Mouse (Mus musculus) c-Kit-positive CD71-negative TER-119-negative erythroid progenitor cells, embryonic 14.5 days (primary cell): ENCODE data around the gene Parp8.

Source experiments
- DNase-seq: peaks from one replicate; pipeline ENCODE4 v3.0.0-alpha.2; 2013; ENCODE audit warnings: low read depth

The Parp8 gene

GRCm38 (mm10) chr13:117018676-117019075, 6.7 kb downstream of the Parp8 start:
- DNase-seq, result no peak

GRCm38 (mm10) chr13:117013516-117013915, 11.8 kb downstream of the Parp8 start:
- DNase-seq, result no peak

- no peak for DNase-seq
These were observed 13.3 kb downstream of the Parp8 start for GRCm38 (mm10) chr13:117012031-117012430.

GRCm38 (mm10) chr13:117010143-117010542, 15.2 kb downstream of the Parp8 start:
- DNase-seq, result no peak

- DNase-seq, result no peak
These were observed 17.0 kb downstream of the Parp8 start for GRCm38 (mm10) chr13:117008021-117009015.

- DNase-seq, result no peak
These were observed 17.8 kb downstream of the Parp8 start for GRCm38 (mm10) chr13:117007566-117007965.

- DNase-seq, result no peak
These were observed 18.7 kb downstream of the Parp8 start for GRCm38 (mm10) chr13:117006638-117007037.

GRCm38 (mm10) chr13:117000493-117000892, 24.8 kb downstream of the Parp8 start:
- no peak for DNase-seq

GRCm38 (mm10) chr13:116991560-116991959, 33.8 kb downstream of the Parp8 start:
- no peak for DNase-seq

GRCm38 (mm10) chr13:116990327-116990726, 35.0 kb downstream of the Parp8 start:
- DNase-seq, result no peak

- no peak for DNase-seq
These were observed 36.6 kb downstream of the Parp8 start for GRCm38 (mm10) chr13:116988706-116989105.

GRCm38 (mm10) chr13:116988208-116988607, 37.1 kb downstream of the Parp8 start:
- no peak for DNase-seq

- DNase-seq, result no peak
These were observed 38.1 kb downstream of the Parp8 start for GRCm38 (mm10) chr13:116987284-116987683.

- no peak for DNase-seq
These were observed 38.7 kb downstream of the Parp8 start for GRCm38 (mm10) chr13:116986658-116987057.

- DNase-seq, result no peak
These were observed 51.1 kb downstream of the Parp8 start for GRCm38 (mm10) chr13:116974081-116974860.

- no peak for DNase-seq
These were observed 51.8 kb downstream of the Parp8 start for GRCm38 (mm10) chr13:116973491-116973890.

- DNase-seq, result no peak
These were observed 53.2 kb downstream of the Parp8 start for GRCm38 (mm10) chr13:116972036-116972611.

- DNase-seq, result no peak
These were observed 54.5 kb downstream of the Parp8 start for GRCm38 (mm10) chr13:116970706-116971428.

GRCm38 (mm10) chr13:116969650-116970049, 55.7 kb downstream of the Parp8 start:
- no peak for DNase-seq

- no peak for DNase-seq
These were observed 56.4 kb downstream of the Parp8 start for GRCm38 (mm10) chr13:116968906-116969305.

GRCm38 (mm10) chr13:116967459-116967858, 57.9 kb downstream of the Parp8 start:
- DNase-seq, result no peak
